Mouse (Mus musculus) heart, postnatal 0 days (tissue): ENCODE measurements at regions not wholly inside any gene's neighbourhood (a gene's known extent, or its start where the extent isn't known, plus 50 kb on each side); places are given as distances from the start of the nearest gene placed in this dataset.
A peak's percentile ranks its signal among the peaks of the same experiment; 100 is the strongest.

ENCODE experiments used
- ATAC-seq: fragments of 200-750 bp; cut with Nextera tagmentation; 2 replicates; pipeline ENCODE4 v1.8.0; 2017; ENCODE audit warnings: low read depth, moderate number of reproducible peaks, moderate library complexity; ENCODE audit not compliant: insufficient read depth
- DNase-seq: peaks from one replicate; pipeline ENCODE4 v3.0.0-alpha.2; 2016; ENCODE audit warnings: low spot score
- H3K27ac ChIP-seq: fragments of 300-500 bp; sonication (generic); 2 replicates; pipeline ENCODE4 v1.5.1; 2014; ENCODE audit warnings: low read depth, mild to moderate bottlenecking
- H3K27me3 ChIP-seq: fragments of 300-500 bp; sonication (generic); 2 replicates; pipeline ENCODE4 v1.6.1; 2014; ENCODE audit warnings: low read length, mixed read lengths; ENCODE audit not compliant: control insufficient read depth, insufficient read depth
- H3K36me3 ChIP-seq: fragments of 300-500 bp; sonication (generic); replicated peaks from 2 replicates; pipeline ENCODE4 v1.6.1; 2014; ENCODE audit warnings: low read length, mixed read lengths; ENCODE audit not compliant: control insufficient read depth, insufficient read depth
- H3K4me1 ChIP-seq: fragments of 300-500 bp; sonication (generic); 2 replicates; pipeline ENCODE4 v1.6.1; 2014; ENCODE audit warnings: antibody characterized with exemption; ENCODE audit not compliant: control insufficient read depth, insufficient read depth
- H3K4me2 ChIP-seq: fragments of 300-500 bp; sonication (generic); 2 replicates; pipeline ENCODE4 v1.6.1; 2014; ENCODE audit warnings: low read depth, mild to moderate bottlenecking, low read length, moderate library complexity
- H3K4me3 ChIP-seq: fragments of 300-500 bp; sonication (generic); 2 replicates; pipeline ENCODE4 v1.5.1; 2014; ENCODE audit warnings: low read depth, low read length
- H3K9ac ChIP-seq: fragments of 300-500 bp; sonication (generic); replicated peaks from 2 replicates; pipeline ENCODE4 v1.6.1; 2014; ENCODE audit warnings: low read depth, low read length, mixed read lengths
- H3K9me3 ChIP-seq: fragments of 300-500 bp; sonication (generic); replicated peaks from 2 replicates; pipeline ENCODE4 v1.6.1; 2016; ENCODE audit warnings: low read length; ENCODE audit not compliant: control insufficient read depth
- CTCF ChIP-seq: IDR thresholded peaks from 2 replicates; pipeline ENCODE4 v1.5.1; 2016; ENCODE audit warnings: antibody characterized with exemption, control low read depth, low read depth
- EP300 ChIP-seq: IDR thresholded peaks from 2 replicates; pipeline ENCODE4 v1.6.1; 2016; ENCODE audit warnings: antibody characterized with exemption, low read depth
- WGBS: fragments of 180-500 bp; shearing (Covaris S2); extraction: QIAGEN DNeasy Blood & Tissue Kit; methylation state at CpG from one replicate; pipeline ENCODE4 v1.1.7; 2014; 5-methylcytosine and 5-hydroxymethylcytosine counted together

GRCm38 (mm10) chr3:41288735-41289134, 205.9 kb upstream of the Pgrmc2 start:
- DNase-seq (no peak), ATAC-seq (no peak)
- no peaks in the 10 kb centered on the region for H3K9me3 ChIP-seq
- no peaks in the 10 kb centered on the region for H3K27me3 ChIP-seq
- H3K4me1 ChIP-seq, result no peaks in the 10 kb centered on the region; the same call in 1 of the 2 replicates
- WGBS, result 84% methylated on average over 4 of the region's 4 CpGs
- no peak overlapping the region for H3K27ac ChIP-seq
- TF ChIP-seq CTCF, result no peak
- no peak for TF ChIP-seq EP300
- H3K36me3 ChIP-seq, result no peaks in the 10 kb centered on the region
- H3K9ac ChIP-seq, result no peak overlapping the region
- no peak overlapping the region for H3K4me3 ChIP-seq
- no peak overlapping the region for H3K4me2 ChIP-seq

- DNase-seq (no peak), ATAC-seq (no peak)
- H3K27me3 ChIP-seq, result no peaks in the 10 kb centered on the region
- no peaks in the 10 kb centered on the region for H3K9me3 ChIP-seq
- no peak overlapping the region for H3K4me2 ChIP-seq
- H3K9ac ChIP-seq, result no peak overlapping the region
- no peaks in the 10 kb centered on the region for H3K36me3 ChIP-seq
- H3K4me1 ChIP-seq, result no peaks in the 10 kb centered on the region; the same call in 1 of the 2 replicates
- no peak overlapping the region for H3K27ac ChIP-seq
- 79% methylated on average over 4 of the region's 4 CpGs for WGBS
- TF ChIP-seq CTCF, result no peak
- TF ChIP-seq EP300, result no peak
- no peak overlapping the region for H3K4me3 ChIP-seq
Measured at GRCm38 (mm10) chr3:41288066-41288465, 205.2 kb upstream of the Pgrmc2 start.

GRCm38 (mm10) chr3:41285336-41285735, 202.5 kb upstream of the Pgrmc2 start:
- DNase-seq (no peak), ATAC-seq (no peak)
- H3K4me1 ChIP-seq, result peaks cover 3% of the 10 kb centered on the region; the same call in 1 of the 2 replicates
- TF ChIP-seq CTCF, result no peak
- TF ChIP-seq EP300, result no peak
- 0 out of 2 replicates have a peak overlapping the region, but pooled peaks have one; percentile 26 for H3K27ac ChIP-seq
- WGBS, result 68% methylated on average over 5 of the region's 5 CpGs
- no peak overlapping the region for H3K9ac ChIP-seq
- no peak overlapping the region for H3K4me3 ChIP-seq
- no peaks in the 10 kb centered on the region for H3K9me3 ChIP-seq
- no peaks in the 10 kb centered on the region for H3K27me3 ChIP-seq
- H3K36me3 ChIP-seq, result no peaks in the 10 kb centered on the region
- 0 out of 2 replicates have a peak overlapping the region, but pooled peaks have one; percentile 6 for H3K4me2 ChIP-seq

- H3K36me3 ChIP-seq, result no peaks in the 10 kb centered on the region
- WGBS, result 49% methylated on average over 13 of the region's 13 CpGs
- 0 out of 2 replicates have a peak overlapping the region, but pooled peaks have one; percentile 26 for H3K27ac ChIP-seq
- TF ChIP-seq CTCF (no peak), EP300 (no peak)
- peak overlapping the region; percentile 6; the same call in 1 of the 2 replicates for H3K4me2 ChIP-seq
- H3K4me3 ChIP-seq, result no peak overlapping the region
- no peak overlapping the region for H3K9ac ChIP-seq
- DNase-seq (peak; percentile 27), ATAC-seq (0 out of 2 replicates have a peak, but pooled peaks have one; percentile 44)
- H3K9me3 ChIP-seq, result no peaks in the 10 kb centered on the region
- H3K27me3 ChIP-seq, result no peaks in the 10 kb centered on the region
- H3K4me1 ChIP-seq, result 0 out of 2 replicates have a peak, but pooled peaks cover 3% of the 10 kb centered on the region
Measured at GRCm38 (mm10) chr3:41284897-41285296, 202.1 kb upstream of the Pgrmc2 start.

- Histone ChIP-seq H3K9ac (no peak overlapping the region), H3K9me3 (peaks cover 11% of the 10 kb centered on the region; the same call in 1 of the 2 replicates), H3K36me3 (no peaks in the 10 kb centered on the region), H3K27ac (no peak overlapping the region), H3K27me3 (no peaks in the 10 kb centered on the region), H3K4me1 (0 out of 2 replicates have a peak, but pooled peaks cover 3% of the 10 kb centered on the region), H3K4me2 (no peak overlapping the region), H3K4me3 (no peak overlapping the region)
- TF ChIP-seq EP300 (no peak), CTCF (no peak)
- WGBS, result 57% methylated on average over 8 of the region's 8 CpGs
- no peak for ATAC-seq
- no peak for DNase-seq
Measured at GRCm38 (mm10) chr3:41282431-41283037, 199.7 kb upstream of the Pgrmc2 start.
